Mouse (Mus musculus) brain, embryonic 18.5 days (tissue): ENCODE data around the gene Ltv1.
"Not testable (repeated sequence)": the region's sequence is repeated elsewhere in the genome, so short reads cannot be mapped to it uniquely, and the experiment has no call there.

Experiments
- DNase-seq: peaks from one replicate; pipeline ENCODE4 v3.0.0-alpha.2; 2012; ENCODE audit warnings: low read depth, low spot score

Gene Ltv1

DNA sequence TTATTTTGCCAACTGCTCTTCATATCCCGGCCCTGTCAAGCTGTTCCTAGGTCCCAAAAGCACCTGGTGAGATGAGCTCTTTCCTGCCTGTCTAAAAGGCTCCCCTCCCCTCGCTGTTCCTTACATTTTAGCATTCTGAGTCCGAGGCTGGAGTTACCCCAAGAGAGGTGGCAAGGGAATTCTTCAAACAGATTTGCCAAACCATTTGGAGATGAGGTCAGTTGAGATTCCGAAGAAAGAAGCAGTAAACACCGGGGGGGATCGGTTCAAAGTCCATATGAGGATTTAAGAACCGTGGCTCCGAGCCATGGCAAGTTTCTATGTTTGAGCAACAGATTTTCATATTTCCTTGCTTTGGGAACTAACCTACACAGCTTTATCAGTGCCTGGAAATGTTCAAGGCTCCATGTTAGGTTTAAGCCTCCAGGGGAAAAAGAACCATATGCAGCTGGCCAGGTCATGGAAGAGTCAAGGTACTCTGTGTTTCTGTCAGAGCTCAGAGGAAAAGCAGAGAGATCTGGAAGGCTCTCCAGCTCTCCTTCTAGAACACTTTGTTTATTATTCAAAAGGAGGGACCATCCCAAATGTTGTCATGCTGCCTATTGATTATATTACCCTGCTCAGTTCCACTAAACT lies 4.0 kb upstream of the Ltv1 start:
- DNase-seq = no peak

DNA sequence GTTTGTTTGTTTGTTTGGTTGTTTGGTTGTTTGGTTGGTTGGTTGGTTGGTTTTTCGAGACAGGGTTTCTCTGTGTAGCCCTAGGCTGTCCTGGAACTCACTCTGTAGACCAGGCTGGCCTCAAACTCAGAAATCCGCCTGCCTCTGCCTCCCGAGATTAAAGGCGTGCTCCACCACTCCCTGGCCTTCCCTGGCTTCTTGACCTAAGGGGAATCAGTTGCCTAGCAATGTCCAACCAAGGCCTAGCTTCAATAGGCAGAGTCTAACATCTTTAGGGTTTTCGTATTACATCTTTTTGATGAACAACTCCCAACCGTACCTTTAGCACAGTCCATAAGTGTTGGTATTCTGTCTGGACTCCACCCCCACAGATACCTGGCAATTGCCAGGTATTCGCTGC lies 528 bp upstream of the Ltv1 start:
- not testable (repeated sequence) for DNase-seq

- no peak for DNase-seq
Measured at GRCm38 (mm10) chr10:13189881-13190280, 3.1 kb downstream of the Ltv1 start.

DNA sequence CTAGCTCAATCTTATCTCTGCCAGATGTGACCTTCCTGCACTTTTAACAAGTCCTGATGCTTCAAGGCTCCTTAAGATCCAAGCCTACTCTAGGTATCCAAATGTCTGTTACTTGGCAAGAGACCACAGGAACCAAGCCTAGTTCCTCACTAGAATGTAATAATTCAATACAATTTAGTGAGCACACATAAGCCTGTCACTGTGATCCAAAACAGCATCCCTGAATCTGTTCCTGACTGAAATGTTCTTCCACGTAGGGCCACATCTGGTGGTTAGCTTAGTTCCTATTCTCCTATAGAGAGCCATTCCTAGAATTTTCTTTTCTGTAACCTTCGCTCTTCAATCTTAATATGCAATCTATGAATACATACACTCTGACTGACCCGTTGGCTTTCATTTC lies 6.2 kb downstream of the Ltv1 start:
- no peak for DNase-seq

- no peak for DNase-seq
Measured at GRCm38 (mm10) chr10:13184170-13184766, 8.7 kb downstream of the Ltv1 start.

DNA sequence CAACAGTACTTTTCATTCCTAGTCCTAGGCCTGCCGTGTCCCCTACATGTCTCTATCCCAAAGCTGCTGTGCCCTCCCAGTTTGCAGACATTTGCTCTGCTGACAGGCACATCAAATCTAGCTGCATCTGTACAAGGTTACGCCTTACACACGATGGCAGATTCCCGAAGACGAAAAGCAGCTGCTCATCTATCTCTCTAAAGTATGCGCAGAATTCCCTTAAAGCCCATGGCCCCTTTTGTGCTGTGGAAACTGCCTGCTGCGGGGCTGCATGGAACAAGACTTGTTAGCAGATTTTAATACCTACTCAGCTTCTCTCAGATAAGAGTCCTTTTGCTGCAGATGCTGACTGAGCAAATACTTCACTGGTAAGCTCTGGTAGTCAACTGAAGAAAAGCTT lies 12.8 kb downstream of the Ltv1 start:
- no peak for DNase-seq

DNA sequence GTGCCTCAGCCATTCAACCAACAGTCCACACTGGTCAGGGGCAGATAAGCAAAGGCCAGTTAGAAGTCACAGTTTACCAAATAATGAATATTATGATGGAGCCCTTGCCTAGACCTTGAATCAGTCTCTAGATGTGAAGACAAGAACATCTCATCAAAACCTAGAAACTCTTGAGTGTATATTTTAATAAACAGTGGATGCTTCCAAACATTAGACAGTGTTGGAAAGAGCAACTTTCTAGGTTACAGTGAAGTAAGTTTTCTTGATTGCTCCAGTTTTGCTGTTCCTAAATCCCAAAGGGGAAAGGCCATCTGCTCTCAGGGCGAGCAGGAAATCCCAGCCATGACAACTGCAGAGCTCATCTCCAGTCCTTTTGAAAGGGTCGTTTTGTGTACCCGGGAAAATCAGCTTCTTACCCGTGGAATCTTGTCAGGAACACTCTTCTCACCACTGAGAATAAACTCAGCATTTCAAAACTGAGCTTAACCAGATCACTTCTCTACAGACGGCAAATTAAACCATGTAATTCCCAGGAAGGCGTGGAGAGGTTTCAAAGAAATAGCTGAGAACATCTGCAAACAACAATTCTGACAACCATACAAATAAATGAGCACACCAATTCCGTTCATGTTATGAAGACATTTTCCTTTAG lies 14.9 kb downstream of the Ltv1 start, which contains the start of gene Zc2hc1b:
TSS of gene Zc2hc1b (minus strand) at position 51 of the 652 bp plus-strand sequence.
- no peak for DNase-seq

DNA sequence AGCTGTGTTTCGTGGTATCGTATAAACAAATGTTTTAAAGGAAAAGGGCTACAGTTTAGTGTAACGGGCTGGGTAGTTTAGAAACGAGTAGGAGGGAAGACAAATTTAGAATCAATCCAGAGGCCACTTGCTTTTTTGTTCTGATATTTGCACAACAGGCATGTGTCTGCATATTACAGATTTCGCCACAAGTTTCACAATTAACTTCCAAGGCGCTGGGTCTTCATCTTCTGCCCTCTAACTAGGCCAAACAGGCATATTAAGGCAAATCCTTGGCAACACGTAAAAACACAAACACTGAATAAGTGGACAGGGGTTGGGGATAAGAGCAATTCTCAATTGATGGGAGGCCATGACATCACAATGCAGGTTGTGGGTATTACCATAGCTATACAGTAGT lies 17.1 kb downstream of the Ltv1 start:
- DNase-seq = no peak

DNA sequence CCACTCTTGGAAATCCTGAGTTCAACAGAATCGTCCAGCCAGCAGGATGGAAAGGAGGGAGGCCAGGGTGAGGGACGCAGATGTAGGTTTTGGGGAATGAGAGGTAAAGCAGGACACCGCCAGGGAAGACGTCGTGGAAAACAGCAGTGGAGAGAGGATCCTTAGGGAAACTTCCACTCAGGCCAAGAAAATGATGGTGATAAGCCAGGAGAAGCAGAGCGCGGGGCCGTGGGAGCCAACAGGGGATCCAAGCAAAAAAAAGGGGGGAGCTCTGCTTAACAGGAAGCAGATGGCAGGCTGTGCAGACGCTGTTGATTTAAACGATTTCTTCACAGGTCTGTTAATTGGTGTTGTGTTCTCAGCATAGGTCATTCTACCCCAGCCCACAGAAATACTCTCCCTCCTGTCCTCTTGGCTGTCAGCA lies 20.2 kb downstream of the Ltv1 start:
- DNase-seq = no peak

DNA sequence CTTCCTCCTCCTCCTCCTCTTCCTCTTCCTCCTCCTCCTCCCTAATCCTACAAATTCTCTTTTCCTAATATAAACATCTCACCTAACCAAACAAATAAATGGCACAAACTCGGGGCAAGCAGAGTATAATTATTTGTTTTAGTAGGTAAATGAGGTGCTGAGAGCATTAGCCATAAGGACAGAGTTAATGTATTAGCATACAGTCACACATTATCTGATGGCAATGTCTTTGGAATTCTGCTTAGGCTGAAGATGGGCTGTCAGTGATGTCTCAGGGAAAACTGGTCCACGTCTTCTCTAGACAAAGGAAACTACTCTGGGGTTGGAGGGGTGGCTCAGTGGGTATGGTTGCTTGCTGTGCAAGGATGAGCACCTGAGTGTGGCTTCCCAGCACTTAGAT lies 21.5 kb downstream of the Ltv1 start:
- DNase-seq = no peak

DNA sequence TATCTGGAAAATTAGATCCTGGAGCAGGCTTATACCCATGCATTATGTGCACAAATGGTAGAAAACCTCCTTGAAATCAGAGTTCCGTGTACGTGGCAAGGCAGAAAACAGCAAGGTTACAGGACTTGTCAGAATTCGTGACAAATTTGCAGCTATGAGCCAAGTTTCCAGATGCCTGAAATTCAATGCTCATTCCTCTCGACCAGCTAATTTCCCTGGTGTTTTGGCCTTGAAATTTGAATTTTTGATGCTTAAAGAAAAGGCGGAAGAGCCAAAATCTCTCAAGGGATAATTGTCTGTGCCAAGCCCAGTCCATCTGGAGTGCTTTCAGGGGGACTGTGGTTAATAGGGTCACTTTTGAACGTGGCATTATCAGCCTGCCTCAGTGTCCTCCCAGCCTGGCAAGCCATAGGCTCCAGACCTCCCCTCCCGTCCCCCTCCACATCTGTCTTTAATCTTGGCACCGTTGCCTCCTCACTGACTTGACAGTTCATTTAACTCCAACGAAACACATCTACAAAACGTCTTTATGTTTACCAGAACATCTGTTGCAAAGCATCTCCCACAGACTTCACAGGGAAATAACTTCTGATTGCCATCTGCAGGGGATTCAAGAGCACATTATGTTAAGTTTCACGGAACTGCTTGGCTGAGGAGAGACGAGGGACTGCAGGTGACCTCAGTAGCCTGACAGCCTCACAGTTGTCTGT lies 22.1 kb downstream of the Ltv1 start:
- DNase-seq = no peak

DNA sequence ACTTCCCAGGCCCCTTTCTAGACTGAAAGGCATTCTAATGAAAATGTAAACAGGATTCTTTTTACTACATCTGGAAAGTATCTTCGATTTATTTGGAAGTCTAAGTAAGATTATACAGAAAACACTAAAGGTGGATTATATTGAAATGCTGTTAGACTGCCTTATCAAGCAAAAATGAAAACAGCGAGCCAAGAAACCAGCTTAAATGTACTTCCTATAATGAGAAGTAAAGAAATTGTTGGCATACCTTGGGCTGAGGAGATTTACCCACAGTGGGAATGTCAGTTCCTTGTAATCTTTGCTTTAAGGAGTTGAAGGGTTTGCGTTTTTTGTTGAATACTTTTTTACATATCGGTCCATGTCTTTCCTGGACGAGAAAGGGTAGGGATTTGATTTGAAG lies 24.5 kb downstream of the Ltv1 start:
- DNase-seq = no peak

GRCm38 (mm10) chr10:13162031-13162430 lies 30.9 kb downstream of the Ltv1 start:
- DNase-seq = no peak

GRCm38 (mm10) chr10:13160913-13161312 lies 32.1 kb downstream of the Ltv1 start:
- DNase-seq = no peak

DNA sequence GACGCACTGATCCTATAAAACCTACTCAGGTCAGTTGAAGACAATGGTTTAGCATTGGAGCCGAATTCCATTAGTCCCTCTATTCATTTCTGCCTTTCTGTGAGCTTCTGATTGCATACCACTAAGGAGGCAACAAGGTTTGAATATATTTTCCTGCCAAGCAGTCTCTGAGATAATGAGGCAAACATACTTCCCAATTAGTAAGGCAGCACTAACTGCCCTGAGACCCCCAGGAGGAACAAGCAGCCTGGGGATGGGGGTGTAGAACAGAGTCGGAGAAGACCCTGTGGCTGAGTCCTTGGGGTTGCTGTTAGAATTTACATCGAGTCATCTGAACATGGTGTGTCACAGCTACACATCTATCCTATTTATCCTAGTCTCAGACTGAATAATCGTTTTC lies 37.6 kb downstream of the Ltv1 start:
- DNase-seq = no peak

DNA sequence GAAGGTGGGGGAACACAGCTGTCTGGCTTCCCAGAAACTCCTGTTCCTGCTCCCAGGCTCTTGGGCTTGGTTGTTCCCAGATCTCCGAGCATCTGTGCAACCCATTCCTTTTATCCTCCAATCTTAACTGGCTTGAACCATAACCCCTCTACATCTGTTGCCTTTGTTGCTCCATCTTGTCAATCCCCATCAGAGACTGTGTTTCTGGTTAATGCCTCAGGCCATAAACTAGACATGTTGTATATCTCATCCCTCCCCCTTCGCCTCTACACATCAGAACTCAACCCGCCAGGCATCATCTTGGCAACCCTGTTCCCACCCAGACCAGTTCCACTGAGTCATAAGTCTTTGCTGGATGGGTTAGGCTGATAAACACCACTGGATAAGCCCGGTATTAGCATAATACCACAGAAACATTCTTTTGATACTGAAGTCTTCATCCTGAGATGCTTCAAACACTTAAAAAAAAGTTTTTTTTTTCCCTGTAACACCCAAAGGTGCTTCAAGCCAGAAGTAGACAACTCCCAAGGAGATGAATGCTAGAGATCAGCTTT lies 40.1 kb downstream of the Ltv1 start:
- DNase-seq = no peak

- no peak for DNase-seq
Measured at GRCm38 (mm10) chr10:13151353-13151752, 41.6 kb downstream of the Ltv1 start.

DNA sequence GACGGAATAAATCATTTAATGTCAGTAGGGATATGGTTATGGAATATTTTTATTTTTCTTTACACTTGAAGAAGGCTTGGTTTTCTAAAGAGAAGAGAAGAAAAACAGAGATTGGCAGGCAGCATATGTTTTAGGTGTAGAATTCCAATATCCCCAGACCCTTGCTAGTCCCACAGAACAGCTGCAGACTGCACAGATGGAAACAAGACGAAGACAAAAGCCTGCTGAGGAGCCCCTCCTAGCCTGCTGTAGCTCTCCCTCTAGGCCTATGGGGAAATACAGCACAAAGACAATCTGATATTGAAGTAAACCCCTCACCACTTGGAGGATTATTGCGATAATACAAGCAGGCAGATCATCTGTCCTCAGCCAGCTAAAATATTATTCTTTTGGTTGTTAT lies 42.5 kb downstream of the Ltv1 start:
- DNase-seq = no peak

DNA sequence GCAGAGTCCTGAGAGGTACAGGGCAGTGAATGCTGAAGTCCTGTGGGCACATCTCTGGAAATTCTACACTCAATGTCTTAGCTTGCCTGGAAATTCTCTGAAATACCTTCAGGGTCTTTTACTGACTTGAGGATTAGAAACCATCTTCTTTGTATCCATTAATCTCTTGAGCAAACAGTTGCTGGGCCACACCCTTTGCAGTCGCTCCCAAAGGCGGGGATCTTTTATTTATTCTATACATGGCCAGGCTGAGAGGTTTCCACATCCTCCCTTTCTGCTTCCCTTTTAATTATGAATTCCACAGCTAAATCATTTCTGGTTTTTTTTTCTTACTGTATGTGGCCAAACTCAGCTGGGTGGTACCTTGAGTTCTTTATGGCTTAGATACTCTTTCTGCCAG lies 52.5 kb downstream of the Ltv1 start:
- DNase-seq = no peak

GRCm38 (mm10) chr10:13137906-13138305 lies 55.1 kb downstream of the Ltv1 start:
- no peak for DNase-seq

DNA sequence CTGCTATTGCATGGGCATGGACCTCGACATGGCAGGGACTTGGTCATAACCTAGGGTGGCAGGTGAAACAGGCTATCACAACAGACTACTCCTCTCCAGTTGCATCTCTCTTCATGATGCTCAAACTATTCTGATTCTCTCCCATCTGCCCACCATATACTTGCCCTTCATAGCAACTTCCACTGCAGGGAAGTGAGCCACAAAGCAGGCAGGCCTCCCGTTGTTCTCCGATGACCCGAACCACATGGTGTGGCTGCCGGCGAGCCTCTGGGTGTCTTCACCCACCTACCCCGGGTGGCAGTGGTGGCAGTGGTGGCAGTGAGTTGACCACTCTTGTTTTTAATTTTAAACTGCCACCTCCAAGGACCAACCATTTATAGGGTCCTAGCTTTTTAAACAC lies 57.2 kb downstream of the Ltv1 start:
- no peak for DNase-seq

- no peak for DNase-seq
Measured at GRCm38 (mm10) chr10:13135276-13135675, 57.7 kb downstream of the Ltv1 start.
